Mouse (Mus musculus): ENCODE measurements around the gene BC028528.

DNA sequence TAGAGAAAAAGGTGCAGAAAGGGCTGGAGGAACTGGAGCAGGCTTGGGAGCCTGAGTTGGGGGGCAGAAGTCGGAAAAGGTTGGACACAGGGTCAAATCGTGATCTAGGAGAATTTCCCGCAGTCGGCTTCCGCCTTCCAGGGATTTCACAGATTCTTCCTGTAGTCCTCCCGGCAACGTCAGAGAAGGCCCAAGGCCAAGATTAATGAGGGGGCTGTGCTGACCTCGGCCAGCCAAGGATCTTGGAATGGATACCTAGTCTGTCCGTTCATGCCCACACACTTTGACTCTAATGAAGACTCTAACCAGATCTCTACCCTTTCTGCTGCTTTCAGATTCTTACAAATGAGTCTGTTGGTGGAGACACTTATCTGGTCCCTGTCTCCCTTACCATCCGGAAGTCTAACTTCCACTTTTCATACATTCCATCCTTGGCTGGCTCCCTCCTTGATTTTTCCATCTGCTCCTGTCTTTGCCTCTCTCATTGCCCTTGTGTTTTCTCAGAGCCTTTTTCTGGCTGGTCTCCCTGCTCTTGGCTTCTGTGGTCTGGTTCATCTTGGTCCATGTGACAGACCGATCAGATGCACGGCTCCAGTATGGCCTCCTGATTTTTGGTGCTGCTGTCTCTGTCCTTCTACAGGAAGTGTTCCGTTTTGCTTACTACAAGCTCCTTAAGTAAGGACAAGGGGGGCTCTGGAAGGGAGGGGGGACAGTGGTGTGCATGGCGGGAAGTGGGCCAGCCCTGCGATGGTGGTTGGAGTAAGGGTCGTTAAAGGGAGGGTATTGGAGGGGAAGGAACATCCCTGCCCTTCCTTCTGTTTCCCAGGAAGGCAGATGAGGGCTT lies 2.7 kb upstream of the BC028528 start:
- TF ChIP-seq KAT2A (conservative IDR thresholded peaks at IDR 0.05; ENCODE audit: low read depth, low read length) (no peak), RCOR1 (IDR thresholded peaks at IDR 0.05; ENCODE audit: low read depth, low read length) (peak; percentile 71; the same call in 1 of the 2 replicates), JUND (IDR thresholded peaks at IDR 0.05; ENCODE audit: low read depth, low read length) (no peak), TAL1 (IDR thresholded peaks at IDR 0.05; ENCODE audit: low read length) (no peak), CTCF (IDR thresholded peaks at IDR 0.05 in 2 of 3, conservative IDR thresholded peaks at IDR 0.05 in 1 of 3; ENCODE audit: control insufficient read depth in 1 of 3, insufficient read depth in 1 of 3, low read depth in 2 of 3, low read length in 3 of 3, poor library complexity in 1 of 3, severe bottlenecking in 1 of 3) (no peak), EP300 (IDR thresholded peaks at IDR 0.05; ENCODE audit: low read depth in 1 of 2, low read length in 2 of 2) (peak; percentile 45 to 75; a peak in 3 of 4 replicates), MAX (IDR thresholded peaks at IDR 0.05; ENCODE audit: low read length) (peak; percentile 45; the same call in 1 of the 2 replicates), POLR2A (IDR thresholded peaks at IDR 0.05; ENCODE audit: control insufficient read depth in 1 of 2, insufficient read depth in 1 of 2, low read depth in 1 of 2, low read length in 2 of 2, poor library complexity in 1 of 2) (0 out of 4 replicates have a peak, but pooled peaks have one; percentile 27 to 32), CHD1 (IDR thresholded peaks at IDR 0.05; ENCODE audit: low read depth, low read length) (no peak), ETS1 (IDR thresholded peaks at IDR 0.05; ENCODE audit: low read depth, low read length) (0 out of 2 replicates have a peak, but pooled peaks have one; percentile 37), NRF1 (IDR thresholded peaks at IDR 0.05; ENCODE audit: insufficient read depth, low read depth, low read length, poor library complexity, severe bottlenecking) (no peak), MAFK (IDR thresholded peaks at IDR 0.05; ENCODE audit: borderline replicate concordance, low read depth, low read length) (no peak), MAZ (IDR thresholded peaks at IDR 0.05; ENCODE audit: low read depth, low read length) (no peak), USF1 (IDR thresholded peaks at IDR 0.05; ENCODE audit: low read depth, low read length) (peak; percentile 17; the same call in 1 of the 2 replicates)
